Mouse (Mus musculus) layer of hippocampus, postnatal 36 days (tissue): ENCODE data around the gene Shd. TPM values are rescaled to one million over a fixed set of nuclear protein-coding genes. Genes with fewer than 3 reads are reported as not detected.

ENCODE experiments used
- DNase-seq, 2 experiments: peaks; one replicate each; pipeline ENCODE4 v3.0.0; 2022
- total RNA-seq, 2 experiments: library from RNA; stranded (reverse); gene quantifications; 2 replicates each; pipeline ENCODE4 v1.2.3; 2021

Shd gene
- total RNA-seq, 2 experiments from 2014 or later = 24.4 to 26.8 TPM

DNA sequence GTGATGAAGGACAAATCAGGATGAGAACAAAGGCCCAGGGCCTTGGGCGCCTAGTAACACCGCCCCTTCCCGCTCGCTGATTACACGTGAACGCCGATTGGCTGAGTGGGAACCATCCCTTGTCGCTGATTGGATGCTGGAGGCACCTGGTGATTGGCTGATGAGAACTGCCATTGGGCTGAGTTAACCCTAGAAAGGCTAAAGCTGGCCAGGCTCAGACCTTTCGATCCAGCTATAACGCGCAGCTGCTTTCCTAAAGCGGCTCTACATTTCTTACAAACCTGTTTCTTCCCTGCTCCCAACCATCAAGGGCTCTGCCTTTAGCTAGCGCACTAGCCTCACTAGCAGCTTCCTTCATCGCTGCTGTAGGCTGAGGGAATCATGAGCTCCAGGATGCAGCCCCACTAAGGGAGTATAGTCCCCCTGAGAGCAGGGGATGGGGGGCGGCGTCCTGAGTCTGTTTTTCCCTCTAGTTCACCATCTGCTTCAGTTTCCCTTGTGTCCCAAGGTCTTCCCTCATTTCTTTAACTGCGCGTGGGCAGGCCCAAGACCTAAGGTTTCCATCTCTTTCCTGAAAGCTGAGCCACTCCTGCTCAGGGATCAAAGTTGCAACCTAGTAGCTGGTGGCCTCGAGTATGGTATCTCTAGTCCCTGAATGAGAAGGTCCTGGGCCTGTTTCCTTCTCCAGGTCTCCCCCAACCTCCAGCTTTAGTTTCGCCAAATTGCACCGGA, 38.3 kb downstream of the Shd start:
- DNase-seq = peak; percentile 88 to 93

DNA sequence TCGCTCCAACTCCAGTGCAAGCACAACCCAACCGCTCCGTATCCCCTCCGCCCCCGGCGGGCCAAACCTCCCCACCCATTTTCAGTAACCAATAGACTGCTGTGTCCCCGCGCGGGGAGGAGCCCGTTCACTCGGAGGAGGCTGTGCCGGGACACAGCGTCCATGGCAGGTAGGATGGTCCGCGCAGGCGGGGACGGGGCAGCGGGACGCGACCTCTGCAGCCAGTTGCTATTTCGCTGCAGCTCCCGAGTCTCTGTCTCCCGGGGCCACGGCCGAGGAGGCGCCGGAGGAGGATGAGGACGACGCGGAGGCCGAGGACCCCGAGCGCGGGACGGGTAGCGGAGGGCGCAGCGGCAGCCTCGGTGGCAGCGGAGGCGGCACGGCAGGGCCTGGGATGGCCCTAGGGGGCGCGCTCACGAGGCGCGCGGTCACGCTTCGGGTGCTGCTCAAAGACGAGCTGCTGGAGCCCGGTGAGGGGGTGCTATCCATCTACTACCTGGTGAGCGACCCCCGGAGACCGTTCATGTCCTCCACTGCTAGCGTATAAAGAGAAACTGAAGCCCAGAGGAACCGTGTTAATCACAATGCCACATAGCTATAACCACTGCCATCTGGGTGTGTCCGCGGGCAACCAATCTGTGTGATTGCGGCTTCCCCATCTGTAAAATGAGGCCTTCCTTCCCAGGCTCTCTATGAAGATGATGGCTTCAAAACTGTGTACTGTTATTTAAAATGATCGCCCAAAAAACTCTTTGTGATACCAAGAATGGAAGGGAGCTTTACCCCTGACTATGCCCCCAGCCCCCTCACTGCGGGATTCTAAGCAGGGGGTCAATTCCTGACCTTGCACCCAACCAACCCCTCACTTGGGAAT, 39.1 kb downstream of the Shd start:
- peak; percentile 92 to 93 for DNase-seq

DNA sequence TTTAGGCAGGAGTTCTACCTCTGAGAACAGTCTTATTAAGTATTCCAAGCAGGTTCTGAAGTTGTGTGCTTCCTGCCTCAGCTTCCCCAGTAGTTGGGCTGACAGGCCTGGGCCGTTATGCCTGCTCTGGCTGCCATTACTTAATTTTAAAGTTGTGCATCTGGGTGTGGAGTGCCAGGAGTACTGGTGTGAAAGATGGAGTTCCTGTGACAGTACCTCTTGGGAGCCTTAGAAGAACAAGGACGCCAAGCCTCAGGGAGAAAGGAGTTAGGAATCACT, 39.6 kb downstream of the Shd start:
- DNase-seq = no peak

DNA sequence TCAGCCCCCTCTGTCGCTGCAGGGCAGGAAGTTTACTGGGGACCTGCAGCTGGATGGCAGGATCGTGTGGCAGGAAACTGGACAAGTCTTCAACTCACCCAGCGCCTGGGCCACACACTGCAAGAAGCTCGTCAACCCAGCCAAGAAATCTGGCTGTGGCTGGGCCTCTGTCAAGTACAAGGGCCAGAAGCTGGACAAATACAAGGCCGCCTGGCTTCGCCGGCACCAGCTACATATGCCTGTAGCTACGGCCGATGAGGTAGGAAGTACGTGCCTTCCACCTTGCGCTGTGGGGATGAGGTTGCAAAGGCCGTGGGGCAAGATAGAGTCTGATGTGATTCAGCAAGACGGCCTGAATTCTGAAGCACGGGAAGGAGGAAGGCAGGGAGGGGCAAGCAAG, 40.0 kb downstream of the Shd start:
- no peak for DNase-seq

DNA sequence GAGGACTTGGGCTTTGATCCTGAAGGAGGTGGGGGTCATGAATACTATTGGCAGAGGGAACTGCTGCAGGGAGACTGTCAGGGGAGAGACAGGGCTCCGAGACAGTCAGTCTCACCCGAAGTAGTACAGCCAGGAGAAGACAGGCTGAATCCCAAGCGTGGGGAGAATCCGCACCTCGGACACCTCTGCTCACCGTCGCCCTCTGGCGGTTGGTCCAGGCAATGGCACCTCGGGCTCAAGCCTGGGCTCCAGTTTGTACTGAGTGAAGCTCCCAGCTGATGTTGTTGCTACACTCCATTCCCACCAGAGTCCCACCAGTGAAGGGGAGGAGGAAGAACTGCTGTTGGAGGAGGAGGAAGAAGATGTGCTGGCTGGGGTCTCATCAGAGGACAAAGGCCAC, 40.4 kb downstream of the Shd start:
- peak in 1 of 2 experiments; percentile 73 for DNase-seq

DNA sequence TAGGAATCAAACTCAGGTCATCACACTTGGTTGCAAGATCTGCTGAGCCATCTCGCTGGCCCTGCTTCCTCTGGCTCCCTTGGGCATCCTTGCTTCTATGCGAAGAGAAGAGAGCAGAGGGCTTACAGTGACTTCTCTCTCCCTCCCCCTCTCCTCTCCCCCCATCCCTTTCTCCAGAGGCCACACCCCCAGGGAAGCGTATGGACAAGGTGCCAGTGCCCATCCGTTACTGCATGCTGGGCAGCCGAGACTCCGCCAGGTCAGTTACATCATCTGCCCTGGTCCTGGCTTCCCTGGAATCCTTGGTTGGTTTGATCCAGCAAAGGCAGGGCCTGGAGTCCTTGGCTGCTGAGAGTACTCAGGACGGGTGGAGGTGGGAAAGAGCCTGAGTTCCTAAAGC, 41.2 kb downstream of the Shd start:
- DNase-seq = no peak

DNA sequence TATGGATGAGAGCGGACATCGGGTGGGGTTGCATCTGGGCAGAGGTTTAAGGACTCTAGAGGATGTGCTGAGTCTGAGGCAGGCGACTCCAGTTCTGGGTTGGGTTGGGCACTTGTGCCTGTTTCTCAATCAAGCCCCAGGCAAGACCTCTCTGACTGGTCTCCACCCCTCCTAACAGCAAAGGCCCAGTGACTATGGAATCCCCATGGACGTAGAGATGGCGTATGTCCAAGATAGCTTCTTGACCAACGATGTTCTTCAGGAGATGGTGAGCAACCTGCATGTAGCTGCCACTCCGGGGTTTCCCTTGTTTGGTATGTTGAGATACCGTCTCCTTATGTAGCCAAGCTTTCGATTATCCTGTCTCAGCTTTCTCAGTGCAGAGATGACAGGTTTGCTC, 45.0 kb downstream of the Shd start:
- no peak for DNase-seq

DNA sequence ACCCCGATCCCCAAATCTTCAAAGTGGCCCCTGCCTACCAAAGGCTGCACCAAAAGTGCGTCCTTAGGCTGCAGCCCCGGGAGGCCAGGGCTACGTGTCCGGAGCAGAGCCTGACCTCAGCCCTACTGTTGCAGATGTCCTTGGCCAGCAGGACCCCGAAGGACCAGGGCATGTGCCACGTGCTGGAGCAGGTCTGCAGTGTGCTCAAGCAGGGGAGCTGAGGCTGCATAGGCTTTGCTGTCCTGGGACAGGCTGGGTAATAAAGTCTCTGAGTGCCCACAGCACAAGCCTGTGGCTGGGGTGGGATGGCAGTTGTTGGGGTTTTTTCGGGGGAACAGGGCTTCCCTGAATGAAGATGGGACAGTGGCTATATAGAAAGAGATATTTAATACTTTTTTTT, 46.1 kb downstream of the Shd start:
- no peak for DNase-seq

DNA sequence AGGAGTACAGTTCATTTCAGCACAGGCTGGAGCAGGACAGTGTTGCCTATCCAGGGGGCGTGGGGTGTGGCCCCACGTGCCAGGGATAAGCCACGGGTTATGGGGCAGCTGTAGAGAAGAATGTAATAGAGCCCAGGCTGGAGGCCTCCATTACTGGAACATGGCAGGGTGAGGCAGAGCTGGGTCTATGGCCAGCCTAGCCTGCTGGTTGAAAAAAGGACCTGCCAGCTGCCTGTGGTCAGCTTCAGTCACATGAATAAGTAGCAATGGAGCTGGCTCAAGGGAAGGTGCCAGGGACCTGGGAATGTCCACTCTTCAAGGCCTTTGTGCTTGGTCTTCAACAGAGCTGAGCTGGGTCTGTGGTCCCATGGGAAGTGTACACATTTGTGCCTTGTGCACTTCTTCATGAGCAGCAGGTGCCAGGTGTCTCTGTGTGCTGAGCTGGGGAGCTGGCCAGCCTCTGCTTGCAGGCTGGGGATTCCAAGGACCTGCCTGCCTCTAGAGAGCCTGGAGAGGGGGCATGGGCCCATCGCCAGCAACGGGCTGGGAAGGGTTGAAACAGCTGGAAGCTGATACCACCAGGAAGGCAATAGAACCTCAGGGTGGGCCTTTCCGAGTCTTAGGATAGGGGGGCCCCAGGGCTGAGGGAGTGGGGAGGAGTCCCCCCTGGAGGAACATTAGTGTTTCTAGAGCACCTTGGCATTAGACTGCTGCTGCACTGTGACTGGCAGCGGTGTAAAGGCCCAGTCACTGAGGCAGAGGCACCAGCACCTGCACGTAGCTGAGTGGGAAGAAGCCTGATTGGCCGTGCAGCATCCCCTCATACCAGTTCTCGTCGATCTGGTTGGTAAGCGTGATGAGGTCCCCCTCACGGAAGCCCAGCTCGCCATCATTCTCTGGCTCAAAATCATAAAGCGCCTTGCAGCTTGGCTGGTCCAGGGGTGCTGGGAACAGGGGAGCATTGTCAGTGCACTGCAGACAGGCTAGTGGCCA, 46.8 kb downstream of the Shd start:
- DNase-seq = no peak

DNA sequence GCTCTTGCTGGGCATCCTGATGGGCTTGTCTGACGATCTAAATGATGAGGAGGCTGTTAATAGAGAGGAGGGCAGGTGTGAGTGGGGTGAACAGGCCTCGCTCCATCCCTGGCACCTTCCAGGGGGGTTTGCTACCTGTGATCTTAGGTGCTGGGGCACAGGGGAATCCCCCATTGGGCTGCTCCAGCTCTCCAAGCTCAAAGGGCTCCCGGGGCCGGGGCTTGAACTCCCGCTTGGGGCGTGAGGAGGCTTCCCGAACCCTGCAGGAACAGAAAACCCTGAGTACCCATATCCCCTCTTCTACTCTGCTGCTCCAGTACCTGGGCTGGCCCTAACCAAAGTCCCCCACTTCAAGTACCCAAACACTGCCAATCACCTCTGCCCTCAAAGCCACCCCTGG, 47.6 kb downstream of the Shd start:
- peak in 1 of 2 experiments; percentile 25 for DNase-seq

DNA sequence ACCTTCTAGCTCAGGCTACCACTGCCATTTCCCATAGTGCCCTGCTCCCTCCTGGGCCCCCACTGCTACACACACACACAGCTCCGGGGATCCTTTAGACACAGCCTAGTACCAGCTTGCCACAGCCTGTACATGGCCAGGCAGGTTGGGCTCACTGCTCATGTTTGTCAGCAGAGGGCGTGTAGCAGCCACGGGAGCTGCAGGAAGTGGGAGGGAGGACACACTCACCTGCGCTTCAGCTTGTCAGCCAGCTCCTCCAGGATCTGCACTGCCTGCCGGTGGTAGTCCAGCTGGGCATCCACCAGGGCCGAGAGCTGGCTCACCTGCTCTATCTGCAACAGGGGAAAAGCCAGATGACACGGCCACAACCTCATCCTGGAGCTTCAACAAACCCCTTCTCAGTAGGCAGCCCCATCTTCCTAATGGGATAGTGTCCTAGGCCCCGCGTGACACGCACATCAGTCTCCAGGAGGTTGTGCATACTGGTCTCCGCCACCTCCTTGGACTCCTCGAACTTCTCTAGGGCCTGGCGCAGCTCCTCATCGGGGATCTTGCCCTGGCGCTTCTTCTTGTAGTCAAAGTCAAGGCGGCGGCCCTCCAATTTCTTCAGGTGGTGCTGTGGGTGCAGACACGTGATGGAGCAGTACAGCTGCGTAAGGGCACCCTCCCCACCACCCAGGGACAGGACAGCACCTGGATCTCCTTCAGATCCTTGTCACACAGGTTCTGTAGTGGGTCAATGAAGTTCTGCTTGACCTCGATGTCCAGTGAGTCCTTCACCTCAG, 48.3 kb downstream of the Shd start:
- DNase-seq = peak; percentile 52 to 62

DNA sequence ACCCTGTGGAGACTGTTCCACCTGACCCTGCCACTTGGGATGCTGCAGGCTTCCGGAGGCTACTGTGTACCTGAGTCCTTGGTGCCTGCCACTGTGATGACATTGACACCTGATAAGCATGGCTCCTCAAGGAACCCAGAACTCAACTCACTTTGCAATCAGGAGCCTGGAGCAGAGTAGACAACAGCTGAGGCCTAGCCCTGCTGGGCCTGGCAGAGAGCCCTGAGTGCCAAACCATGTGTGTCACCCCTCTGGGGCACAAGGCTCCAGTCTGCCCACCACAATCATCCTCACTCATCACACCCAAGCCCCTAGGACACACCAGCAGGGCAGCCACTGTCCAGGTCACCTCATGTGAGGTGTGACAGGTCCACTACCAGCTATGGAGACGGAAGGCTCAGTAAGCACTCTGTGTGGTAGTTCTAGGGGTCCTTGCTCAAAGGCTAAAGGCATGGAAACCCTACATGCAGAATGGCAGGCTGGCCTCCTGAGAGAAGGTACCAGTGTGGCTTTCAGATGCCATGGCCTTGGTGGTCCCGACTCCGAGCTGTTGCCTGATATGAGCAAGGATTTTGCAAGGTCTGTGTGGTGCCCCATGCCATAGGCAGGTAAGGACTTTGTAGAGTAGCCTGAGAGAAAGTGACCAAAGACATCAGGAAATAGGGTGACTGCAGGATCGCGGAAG, 50.3 kb downstream of the Shd start:
- peak in 1 of 2 experiments; percentile 15 for DNase-seq

DNA sequence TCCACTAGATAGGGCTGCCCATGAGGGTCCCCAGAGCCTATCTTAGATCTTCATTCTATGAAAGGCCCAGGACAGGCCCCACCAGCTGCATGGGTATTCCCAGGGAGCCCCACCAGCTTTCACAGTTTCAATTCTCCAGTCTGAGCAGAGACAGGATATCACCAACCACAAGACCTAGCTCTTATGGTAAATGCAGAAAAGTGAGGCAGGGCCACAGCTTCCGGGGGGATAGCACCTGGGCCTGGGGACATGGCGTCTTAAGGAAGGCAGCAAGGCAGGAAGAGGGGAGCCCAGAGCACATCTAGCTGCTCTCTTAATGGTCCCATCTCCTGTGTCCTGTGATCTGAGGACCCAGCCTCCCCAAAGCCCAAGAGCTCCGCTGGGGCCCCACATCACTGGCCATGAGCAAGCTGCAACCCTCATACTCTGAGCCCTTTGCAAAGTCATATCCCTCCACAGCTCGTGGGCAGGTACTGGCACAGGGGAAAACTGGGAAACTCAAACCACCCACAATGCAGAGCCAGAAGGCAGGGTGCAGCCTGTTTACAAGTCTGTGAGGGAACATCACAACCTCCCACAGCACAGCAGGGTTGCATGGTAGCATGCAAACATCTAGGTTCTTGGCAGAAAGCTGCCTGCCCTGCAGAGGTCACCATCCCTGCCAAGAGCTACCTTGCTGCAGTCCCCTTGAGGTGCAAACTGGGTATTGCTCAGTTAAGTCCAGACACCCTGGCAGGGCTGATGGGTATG, 51.1 kb downstream of the Shd start:
- DNase-seq = peak; percentile 75 to 77

DNA sequence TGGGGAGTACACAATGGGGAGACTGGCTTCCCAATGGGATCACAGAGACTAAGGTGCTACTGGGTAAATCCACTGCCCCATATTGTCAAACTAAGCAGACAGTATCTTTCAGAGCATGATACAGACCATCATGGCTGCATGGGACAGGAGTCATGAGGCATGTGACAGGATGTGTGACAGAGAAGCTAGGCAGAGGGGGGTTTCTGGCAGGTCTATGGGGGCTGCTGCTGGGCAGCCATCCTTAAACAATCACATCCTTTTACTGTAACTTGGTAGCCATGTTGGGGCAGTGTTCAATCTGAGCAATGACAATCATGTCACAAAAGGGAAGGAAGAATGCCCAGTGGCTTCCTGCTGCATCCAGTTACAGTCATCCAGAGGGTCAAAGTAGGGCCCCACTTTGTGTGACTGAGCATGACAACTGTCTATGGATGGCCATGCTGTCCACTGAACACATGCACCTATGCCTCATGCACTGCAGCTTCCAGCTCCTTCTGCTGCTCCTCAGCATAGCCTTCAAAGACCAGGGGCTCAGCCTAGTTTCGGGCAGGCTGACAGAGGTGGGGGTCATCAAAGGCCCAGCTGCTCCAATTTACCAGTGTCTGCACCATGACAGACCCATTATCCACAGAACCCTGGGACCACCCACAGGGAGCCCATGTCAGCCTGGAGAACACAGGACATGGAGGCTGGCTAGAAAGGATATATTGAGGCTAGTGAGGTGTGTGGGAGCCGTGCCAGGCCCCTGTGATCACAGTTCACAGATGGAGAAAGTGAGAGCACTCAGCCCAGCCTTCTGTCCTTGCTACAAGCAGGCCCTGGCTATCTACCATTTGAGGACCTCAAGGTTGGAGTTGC, 52.1 kb downstream of the Shd start:
- DNase-seq = peak in 1 of 2 experiments; percentile 11

DNA sequence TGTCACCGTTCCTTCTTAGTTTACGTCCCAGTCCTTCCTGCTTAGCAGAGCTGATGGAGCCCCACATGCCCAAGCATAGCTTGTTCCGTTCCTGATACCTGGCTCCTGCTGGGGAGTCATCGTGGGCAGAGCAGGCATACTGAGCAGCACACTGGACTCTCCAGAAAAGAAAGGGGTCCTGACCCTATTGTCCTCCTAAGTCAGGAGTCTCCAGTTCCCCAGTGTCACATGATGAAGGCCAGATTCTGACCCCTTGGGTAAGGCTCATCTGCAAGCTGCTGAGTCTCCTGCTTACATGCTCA, 52.7 kb downstream of the Shd start:
- DNase-seq = no peak

DNA sequence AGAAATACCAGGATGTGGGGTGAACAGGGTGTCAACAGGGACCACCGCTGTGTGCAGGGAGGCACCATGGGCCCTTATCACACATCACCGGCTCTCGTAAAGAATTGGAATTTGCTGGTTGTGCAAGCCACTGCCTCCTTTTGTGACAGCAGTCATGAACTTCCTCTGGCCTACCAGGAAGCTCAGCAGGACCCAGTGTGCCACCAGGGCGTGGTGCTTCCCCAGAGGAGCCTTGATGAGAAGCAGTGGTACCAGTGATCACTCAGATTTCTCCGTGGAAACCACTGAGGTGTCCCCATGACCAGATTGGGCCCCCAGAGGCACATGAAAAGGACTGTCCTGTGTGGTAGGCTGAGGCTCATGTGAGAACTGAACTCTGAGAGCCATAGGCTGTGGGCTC, 53.1 kb downstream of the Shd start:
- DNase-seq = peak in 1 of 2 experiments; percentile 9

DNA sequence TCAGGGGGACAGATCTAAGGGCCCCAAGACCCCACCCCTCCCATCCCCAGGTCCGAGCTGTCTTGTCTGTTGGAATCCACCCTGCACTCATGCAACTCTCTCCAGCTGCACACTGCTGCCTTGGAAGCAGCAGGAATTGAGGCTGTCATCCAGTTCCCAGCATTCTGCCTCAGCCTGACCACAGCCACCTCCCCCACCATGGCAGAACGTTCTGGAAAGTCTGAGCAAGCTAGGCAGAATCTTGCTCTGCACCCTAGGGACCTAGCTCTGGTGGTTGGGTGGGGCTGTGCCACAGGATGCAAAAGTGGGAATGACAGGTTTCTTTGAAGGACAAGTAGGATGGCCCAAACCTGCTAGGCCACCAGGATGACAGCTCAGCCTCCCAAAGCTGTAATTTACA, 54.2 kb downstream of the Shd start:
- no peak for DNase-seq

DNA sequence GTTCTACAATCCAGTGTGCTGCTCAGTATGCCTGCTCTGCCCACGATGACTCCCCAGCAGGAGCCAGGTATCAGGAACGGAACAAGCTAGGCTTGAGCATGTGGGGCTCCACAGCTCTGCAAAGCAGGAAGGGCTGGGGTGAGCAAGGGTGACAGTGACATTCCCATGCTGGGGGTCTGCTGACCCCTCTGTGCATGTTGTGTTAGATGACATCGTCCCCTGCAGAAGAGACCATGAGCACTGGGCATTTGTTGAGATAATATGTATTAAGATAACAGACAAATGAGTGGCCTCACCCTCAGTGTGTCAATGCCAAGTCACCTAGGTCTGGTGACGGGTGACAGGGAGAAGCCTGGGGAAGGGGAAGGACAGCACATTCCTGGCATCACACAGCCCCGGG, 54.7 kb downstream of the Shd start:
- DNase-seq = peak in 1 of 2 experiments; percentile 6
